Mouse (Mus musculus) embryonic fibroblast, embryonic 13.5 days (primary cell): ENCODE results near the gene Epb41l2. TPM values are rescaled to one million over a fixed set of nuclear protein-coding genes. Genes with fewer than 3 reads are reported as not detected.

Experiments
- H3K27ac ChIP-seq: 2 replicates; pipeline ENCODE4 v1.5.1; 2012; ENCODE audit warnings: low read length, control low read depth, inconsistent platforms; ENCODE audit not compliant: insufficient read depth
- H3K4me1 ChIP-seq: 2 replicates; pipeline ENCODE4 v1.6.1; 2011; ENCODE audit warnings: low read length; ENCODE audit not compliant: control insufficient read depth, insufficient read depth
- H3K4me3 ChIP-seq: 2 replicates; pipeline ENCODE4 v1.5.1; 2011; ENCODE audit warnings: mild to moderate bottlenecking, control low read depth, low read length; ENCODE audit not compliant: insufficient read depth
- CTCF ChIP-seq: IDR thresholded peaks from 2 replicates; pipeline ENCODE4 v1.5.1; 2011; ENCODE audit warnings: mild to moderate bottlenecking, control low read depth, low read length, moderate library complexity, borderline replicate concordance; ENCODE audit not compliant: insufficient read depth
- POLR2A ChIP-seq: IDR thresholded peaks from 2 replicates; pipeline ENCODE4 v1.6.1; 2011; ENCODE audit warnings: low read depth, mild to moderate bottlenecking, control low read depth, low read length, moderate library complexity
- polyA plus RNA-seq: library from polyadenylated mRNA; stranded (reverse); fragments of >200 nt; gene quantifications from 2 replicates; pipeline ENCODE4 v1.2.4, GENCODE M21; 2011; ENCODE audit warnings: low read depth; ENCODE audit not compliant: missing spikeins, insufficient read length

Epb41l2 gene
- 134 and 138 TPM in 2 replicates for polyA plus RNA-seq

- Histone ChIP-seq H3K4me1 (0 out of 2 replicates have a peak, but pooled peaks cover 3% of the 10 kb centered on the region), H3K4me3 (peak within 1 kb of the TSS; percentile 99), H3K27ac (peak within 1 kb of the TSS; percentile 89)
- TF ChIP-seq CTCF, result no peak
- peak; percentile 78 for TF ChIP-seq POLR2A
Observed at GRCm38 (mm10) chr10:25359208-25359958, at the start of gene Epb41l2. Gene Epb41l2 (plus strand): TSS chr10:25359798.

- Histone ChIP-seq H3K4me3 (no peak overlapping the region), H3K4me1 (no peaks in the 10 kb centered on the region), H3K27ac (no peak overlapping the region)
- TF ChIP-seq CTCF (no peak), POLR2A (no peak)
Observed at GRCm38 (mm10) chr10:25309996-25310395, 49.6 kb upstream of the Epb41l2 start.

GRCm38 (mm10) chr10:25310736-25311135, 48.9 kb upstream of the Epb41l2 start:
- no peak overlapping the region for H3K27ac ChIP-seq
- H3K4me1 ChIP-seq, result no peaks in the 10 kb centered on the region
- TF ChIP-seq CTCF (no peak), POLR2A (no peak)
- H3K4me3 ChIP-seq, result no peak overlapping the region

- Histone ChIP-seq H3K4me3 (no peak overlapping the region), H3K27ac (no peak overlapping the region), H3K4me1 (no peaks in the 10 kb centered on the region)
- no peak for TF ChIP-seq POLR2A
- no peak for TF ChIP-seq CTCF
Observed at GRCm38 (mm10) chr10:25311554-25312212, 47.9 kb upstream of the Epb41l2 start.

GRCm38 (mm10) chr10:25313856-25314584, 45.6 kb upstream of the Epb41l2 start:
- TF ChIP-seq POLR2A, result no peak
- no peak for TF ChIP-seq CTCF
- H3K4me1 ChIP-seq, result no peaks in the 10 kb centered on the region

GRCm38 (mm10) chr10:25317665-25318064, 41.9 kb upstream of the Epb41l2 start:
- Histone ChIP-seq H3K27ac (no peak overlapping the region), H3K4me1 (no peaks in the 10 kb centered on the region), H3K4me3 (no peak overlapping the region)
- TF ChIP-seq POLR2A, result no peak
- TF ChIP-seq CTCF, result no peak

More at GRCm38 (mm10) chr10:25313856-25314584, 45.6 kb upstream of the Epb41l2 start:
- H3K27ac ChIP-seq, result no peak overlapping the region
- no peak overlapping the region for H3K4me3 ChIP-seq

GRCm38 (mm10) chr10:25318405-25318804, 41.2 kb upstream of the Epb41l2 start:
- H3K4me3 ChIP-seq, result no peak overlapping the region
- TF ChIP-seq POLR2A (no peak), CTCF (no peak)
- no peaks in the 10 kb centered on the region for H3K4me1 ChIP-seq
- no peak overlapping the region for H3K27ac ChIP-seq

- TF ChIP-seq POLR2A, result no peak
Observed at GRCm38 (mm10) chr10:25319531-25319930, 40.1 kb upstream of the Epb41l2 start.

GRCm38 (mm10) chr10:25321198-25321597, 38.4 kb upstream of the Epb41l2 start:
- no peak overlapping the region for H3K27ac ChIP-seq
- no peak overlapping the region for H3K4me3 ChIP-seq
- no peaks in the 10 kb centered on the region for H3K4me1 ChIP-seq
- TF ChIP-seq CTCF, result no peak
- no peak for TF ChIP-seq POLR2A

More at GRCm38 (mm10) chr10:25319531-25319930, 40.1 kb upstream of the Epb41l2 start:
- H3K4me1 ChIP-seq, result no peaks in the 10 kb centered on the region
- no peak overlapping the region for H3K4me3 ChIP-seq
- no peak overlapping the region for H3K27ac ChIP-seq
